Mouse (Mus musculus) stomach, embryonic 14.5 days (tissue): ENCODE measurements around the gene Bhmt. TPM values are rescaled to one million over a fixed set of nuclear protein-coding genes. Genes with fewer than 3 reads are reported as not detected.

ENCODE experiments used
- ATAC-seq: fragments of 200-750 bp; cut with Nextera tagmentation; 2 replicates; pipeline ENCODE4 v1.8.0; 2017; ENCODE audit warnings: low read depth, moderate TSS enrichment; ENCODE audit not compliant: insufficient number of reproducible peaks, insufficient read depth, low FRiP score
- H3K27ac ChIP-seq: fragments of 300-500 bp; sonication (generic); 2 replicates; pipeline ENCODE4 v1.5.1; 2014; ENCODE audit warnings: mild to moderate bottlenecking, low read length, moderate library complexity, mixed read lengths
- H3K27me3 ChIP-seq: fragments of 300-500 bp; sonication (generic); 2 replicates; pipeline ENCODE4 v1.6.1; 2014; ENCODE audit warnings: low read length, control low read depth, mixed read lengths; ENCODE audit not compliant: control insufficient read depth, insufficient read depth
- H3K36me3 ChIP-seq: fragments of 300-500 bp; sonication (generic); 2 replicates; pipeline ENCODE4 v1.6.1; 2014; ENCODE audit warnings: mild to moderate bottlenecking, control low read depth, low read length, moderate library complexity, mixed read lengths; ENCODE audit not compliant: control insufficient read depth, insufficient read depth
- H3K4me1 ChIP-seq: fragments of 300-500 bp; sonication (generic); 2 replicates; pipeline ENCODE4 v1.6.1; 2014; ENCODE audit warnings: low read length, control low read depth, mixed read lengths; ENCODE audit not compliant: control insufficient read depth, insufficient read depth
- H3K4me2 ChIP-seq: fragments of 300-500 bp; sonication (generic); replicated peaks from 2 replicates; pipeline ENCODE4 v1.6.1; 2014; ENCODE audit warnings: low read depth, low read length, control low read depth
- H3K4me3 ChIP-seq: fragments of 300-500 bp; sonication (generic); 2 replicates; pipeline ENCODE4 v1.5.1; 2014; ENCODE audit warnings: low read depth, low read length, control low read depth
- H3K9ac ChIP-seq: fragments of 300-500 bp; sonication (generic); replicated peaks from 2 replicates; pipeline ENCODE4 v1.6.1; 2014; ENCODE audit warnings: low read depth, mild to moderate bottlenecking, control low read depth, low read length, moderate library complexity, mixed read lengths
- H3K9me3 ChIP-seq: fragments of 300-500 bp; sonication (generic); 2 replicates; pipeline ENCODE4 v1.6.1; 2016; ENCODE audit warnings: low read depth, low read length, control low read depth; ENCODE audit not compliant: control insufficient read depth
- WGBS: fragments of 180-500 bp; shearing (Covaris S2); extraction: QIAGEN DNeasy Blood & Tissue Kit; methylation state at CpG from one replicate; pipeline ENCODE4 v1.1.7; 2014; 5-methylcytosine and 5-hydroxymethylcytosine counted together
- polyA plus RNA-seq: library from polyadenylated mRNA; unstranded; fragments of >200 nt; fragmentation: Nextera tagmentation; extraction: Ambion mirVana; gene quantifications from 2 replicates; pipeline ENCODE4 v1.2.1, GENCODE M21; 2014

Gene Bhmt
- polyA plus RNA-seq, 1 experiment from 2014 or later, result 0.10 TPM

DNA sequence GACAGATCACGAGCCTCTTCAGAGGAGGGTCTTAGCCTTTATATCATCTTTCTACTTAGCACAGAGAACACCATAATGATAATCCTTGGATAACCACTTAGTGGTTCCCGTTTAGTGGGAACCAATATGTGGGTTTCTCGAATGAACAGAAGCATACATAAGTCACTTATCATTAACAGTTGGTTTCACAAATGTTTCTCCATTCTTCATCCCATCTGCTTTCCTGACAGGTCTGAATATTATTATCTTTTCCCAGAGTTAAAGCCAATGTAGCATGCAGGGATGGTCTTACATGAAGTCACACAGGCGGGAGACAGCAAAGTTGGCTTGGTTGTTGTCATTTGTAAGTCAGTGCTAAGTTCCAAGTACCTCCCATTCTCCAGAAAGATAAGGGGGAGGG, 29.8 kb upstream of the Bhmt start:
- ATAC-seq, result no peak
- H3K9ac ChIP-seq, result no peak overlapping the region
- no peak overlapping the region for H3K27ac ChIP-seq
- H3K9me3 ChIP-seq, result no peaks in the 10 kb centered on the region
- no peaks in the 10 kb centered on the region for H3K4me1 ChIP-seq
- no peaks in the 10 kb centered on the region for H3K27me3 ChIP-seq
- no peaks in the 10 kb centered on the region for H3K36me3 ChIP-seq
- 91% methylated on average over 4 of the region's 4 CpGs for WGBS
- no peak overlapping the region for H3K4me3 ChIP-seq
- no peak overlapping the region for H3K4me2 ChIP-seq

DNA sequence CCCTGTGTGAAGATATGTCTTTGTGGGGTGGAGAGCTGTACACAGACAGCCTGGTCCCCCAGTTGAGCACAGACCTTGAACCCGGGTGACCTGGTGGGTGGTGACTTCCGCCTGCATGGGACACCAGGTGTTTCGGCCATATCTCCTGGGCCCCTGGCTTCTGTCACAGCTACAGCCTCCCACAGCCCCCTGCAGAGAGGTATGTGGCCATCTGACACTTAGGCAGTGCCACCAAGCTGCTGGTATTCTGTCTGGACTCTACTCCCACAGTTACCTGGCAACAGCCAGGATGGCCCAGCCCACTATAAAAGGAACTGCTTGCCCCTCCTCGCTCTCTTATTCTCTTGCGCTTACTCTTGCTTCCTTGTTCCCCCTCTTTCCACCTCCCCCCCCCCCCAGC, 20.2 kb upstream of the Bhmt start:
- Histone ChIP-seq H3K36me3 (no peaks in the 10 kb centered on the region), H3K4me2 (no peak overlapping the region), H3K27ac (no peak overlapping the region), H3K27me3 (no peaks in the 10 kb centered on the region), H3K4me1 (no peaks in the 10 kb centered on the region), H3K4me3 (no peak overlapping the region), H3K9me3 (no peaks in the 10 kb centered on the region), H3K9ac (no peak overlapping the region)
- ATAC-seq, result no peak
- 85% methylated on average over 5 of the region's 5 CpGs for WGBS

GRCm38 (mm10) chr13:93653382-93653781, 15.6 kb upstream of the Bhmt start:
- WGBS, result 85% methylated on average over 6 of the region's 6 CpGs
- no peaks in the 10 kb centered on the region for H3K9me3 ChIP-seq
- H3K9ac ChIP-seq, result no peak overlapping the region
- no peak overlapping the region for H3K4me3 ChIP-seq
- no peaks in the 10 kb centered on the region for H3K27me3 ChIP-seq
- no peak overlapping the region for H3K4me2 ChIP-seq
- ATAC-seq, result no peak
- H3K27ac ChIP-seq, result no peak overlapping the region
- H3K4me1 ChIP-seq, result no peaks in the 10 kb centered on the region
- no peaks in the 10 kb centered on the region for H3K36me3 ChIP-seq

GRCm38 (mm10) chr13:93648387-93649130, 10.8 kb upstream of the Bhmt start:
- no peak overlapping the region for H3K4me2 ChIP-seq
- no peaks in the 10 kb centered on the region for H3K27me3 ChIP-seq
- no peaks in the 10 kb centered on the region for H3K4me1 ChIP-seq
- ATAC-seq, result no peak
- H3K9ac ChIP-seq, result no peak overlapping the region
- H3K27ac ChIP-seq, result no peak overlapping the region
- WGBS, result 58% methylated on average over 7 of the region's 7 CpGs
- H3K9me3 ChIP-seq, result no peaks in the 10 kb centered on the region
- H3K4me3 ChIP-seq, result no peak overlapping the region
- no peaks in the 10 kb centered on the region for H3K36me3 ChIP-seq

- Histone ChIP-seq H3K27ac (no peak overlapping the region), H3K27me3 (no peaks in the 10 kb centered on the region), H3K36me3 (no peaks in the 10 kb centered on the region), H3K9me3 (no peaks in the 10 kb centered on the region), H3K9ac (no peak overlapping the region), H3K4me1 (no peaks in the 10 kb centered on the region), H3K4me3 (no peak overlapping the region), H3K4me2 (no peak overlapping the region)
- ATAC-seq, result no peak
- 59% methylated on average over 4 of the region's 4 CpGs for whole genome bisulfite sequencing
Measured at GRCm38 (mm10) chr13:93639636-93640035, 1.9 kb upstream of the Bhmt start.

GRCm38 (mm10) chr13:93636561-93636960, 1.2 kb downstream of the Bhmt start:
- ATAC-seq, result no peak
- 74% methylated on average over 1 of the region's 1 CpGs for WGBS

GRCm38 (mm10) chr13:93632927-93633326, 4.8 kb downstream of the Bhmt start:
- no peak overlapping the region for H3K27ac ChIP-seq
- ATAC-seq, result no peak
- H3K36me3 ChIP-seq, result no peaks in the 10 kb centered on the region
- no peaks in the 10 kb centered on the region for H3K27me3 ChIP-seq
- no peaks in the 10 kb centered on the region for H3K4me1 ChIP-seq
- H3K4me2 ChIP-seq, result no peak overlapping the region
- no peaks in the 10 kb centered on the region for H3K9me3 ChIP-seq
- 85% methylated on average over 5 of the region's 5 CpGs for WGBS
- no peak overlapping the region for H3K9ac ChIP-seq
- H3K4me3 ChIP-seq, result no peak overlapping the region

More at GRCm38 (mm10) chr13:93636561-93636960, 1.2 kb downstream of the Bhmt start:
- no peaks in the 10 kb centered on the region for H3K27me3 ChIP-seq
- H3K27ac ChIP-seq, result no peak overlapping the region
- H3K36me3 ChIP-seq, result no peaks in the 10 kb centered on the region
- H3K4me1 ChIP-seq, result no peaks in the 10 kb centered on the region
- no peaks in the 10 kb centered on the region for H3K9me3 ChIP-seq
- no peak overlapping the region for H3K4me3 ChIP-seq
- H3K4me2 ChIP-seq, result no peak overlapping the region
- H3K9ac ChIP-seq, result no peak overlapping the region

GRCm38 (mm10) chr13:93630941-93631705, 6.6 kb downstream of the Bhmt start:
- Histone ChIP-seq H3K27ac (no peak overlapping the region), H3K9me3 (no peaks in the 10 kb centered on the region), H3K4me2 (no peak overlapping the region), H3K27me3 (no peaks in the 10 kb centered on the region), H3K4me1 (no peaks in the 10 kb centered on the region), H3K36me3 (no peaks in the 10 kb centered on the region), H3K9ac (no peak overlapping the region), H3K4me3 (no peak overlapping the region)
- WGBS, result 78% methylated on average over 10 of the region's 10 CpGs
- no peak for ATAC-seq
